Mouse (Mus musculus): ENCODE data around the gene Olfr288. TPM values are rescaled to one million over a fixed set of nuclear protein-coding genes. Genes with fewer than 3 reads are reported as not detected.

Gene Olfr288
- total RNA-seq, 4 experiments from 2014 or later: not detected

Other genes starting within 250 kb of the Olfr288 start
- gene Tmem106c, start 231.3 kb downstream of the Olfr288 start, total RNA-seq (2022): 10 to 100 TPM; 12.8 to 17.9 (median 14.9) TPM
- under 1 TPM in 2 of 4 experiments, not detected in 2; 0.06 to 0.19 TPM for gene Col2a1, start 190.8 kb downstream of the Olfr288 start, total RNA-seq (2022)
- gene Pfkm, start 103.0 kb downstream of the Olfr288 start, total RNA-seq (2022): 1,000 to 10,000 TPM in 1 of 4 experiments, 100 to 1,000 TPM in 3; 958 to 1,060 (median 998) TPM
- 1 to 10 TPM; 8.4 to 9.5 (median 8.7) TPM for gene Senp1, start 101.8 kb downstream of the Olfr288 start, total RNA-seq (2022)
- 100 to 1,000 TPM; 116 to 127 (median 119) TPM for gene Asb8, start 29.9 kb downstream of the Olfr288 start, total RNA-seq (2022)
- gene Ccdc184, start 28.4 kb downstream of the Olfr288 start, total RNA-seq (2022): under 1 TPM; 0.41 to 0.84 (median 0.66) TPM
- not detected for gene Gm44579, start 25.4 kb upstream of the Olfr288 start, total RNA-seq (2022)
- not detected for gene Olfr287, start 25.5 kb upstream of the Olfr288 start, total RNA-seq (2022)
- not detected for gene Olfr286, start 38.9 kb upstream of the Olfr288 start, total RNA-seq (2022)
- not detected for gene H1fnt, start 61.8 kb upstream of the Olfr288 start, total RNA-seq (2022)
- 1 to 10 TPM; 5.4 to 6.8 (median 6.5) TPM for gene Zfp641, start 100.6 kb upstream of the Olfr288 start, total RNA-seq (2022)
- gene Olfr285, start 121.8 kb upstream of the Olfr288 start, total RNA-seq (2022): not detected
- gene Olfr284, start 145.4 kb upstream of the Olfr288 start, total RNA-seq (2022): not detected
- gene Olfr283, start 185.4 kb upstream of the Olfr288 start, total RNA-seq (2022): not detected
- not detected for gene Olfr282, start 235.7 kb upstream of the Olfr288 start, total RNA-seq (2022)

Measured in heart, adult 8-10 months (tissue).